Mouse (Mus musculus) embryonic facial prominence, embryonic 11.5 days (tissue): Measurements from ENCODE around the gene Hoxd12. TPM values are rescaled to one million over a fixed set of nuclear protein-coding genes. Genes with fewer than 3 reads are reported as not detected.
A peak's percentile ranks its signal among the peaks of the same experiment; 100 is the strongest.

Source experiments
- ATAC-seq: fragments of 200-750 bp; cut with Nextera tagmentation; replicated peaks from 2 replicates; pipeline ENCODE4 v1.8.0; 2017; ENCODE audit warnings: low read depth; ENCODE audit not compliant: insufficient number of reproducible peaks, low FRiP score, low TSS enrichment
- DNase-seq: peaks from one replicate; pipeline ENCODE4 v3.0.0-alpha.2; 2015; ENCODE audit warnings: low spot score
- H3K27ac ChIP-seq: fragments of 300-500 bp; sonication (generic); replicated peaks from 2 replicates; pipeline ENCODE4 v1.5.1; 2014; ENCODE audit warnings: mild to moderate bottlenecking, low read depth, low read length, control low read depth
- H3K27me3 ChIP-seq: fragments of 300-500 bp; sonication (generic); 2 replicates; pipeline ENCODE4 v1.6.1; 2014; ENCODE audit warnings: mild to moderate bottlenecking, low read length, moderate library complexity, mixed read lengths; ENCODE audit not compliant: control insufficient read depth, insufficient read depth
- H3K36me3 ChIP-seq: fragments of 300-500 bp; sonication (generic); replicated peaks from 2 replicates; pipeline ENCODE4 v1.6.1; 2014; ENCODE audit warnings: low read depth, mild to moderate bottlenecking, low read length, moderate library complexity, mixed read lengths; ENCODE audit not compliant: control insufficient read depth, insufficient read depth
- H3K4me1 ChIP-seq: fragments of 300-500 bp; sonication (generic); 2 replicates; pipeline ENCODE4 v1.6.1; 2014; ENCODE audit warnings: low read length, mixed read lengths; ENCODE audit not compliant: control insufficient read depth, insufficient read depth
- H3K4me2 ChIP-seq: fragments of 300-500 bp; sonication (generic); 2 replicates; pipeline ENCODE4 v1.6.1; 2014; ENCODE audit warnings: low read depth, mild to moderate bottlenecking, control low read depth, low read length, moderate library complexity
- H3K4me3 ChIP-seq: fragments of 300-500 bp; sonication (generic); 2 replicates; pipeline ENCODE4 v1.5.1; 2014; ENCODE audit warnings: low read depth, low read length, control low read depth
- H3K9ac ChIP-seq: fragments of 300-500 bp; sonication (generic); replicated peaks from 2 replicates; pipeline ENCODE4 v1.6.1; 2014; ENCODE audit warnings: mild to moderate bottlenecking, control low read depth, low read length
- H3K9me3 ChIP-seq: fragments of 300-500 bp; sonication (generic); replicated peaks from 2 replicates; pipeline ENCODE4 v1.6.1; 2016; ENCODE audit warnings: mild to moderate bottlenecking, low read length, inconsistent platforms, mixed read lengths; ENCODE audit not compliant: control insufficient read depth
- WGBS: fragments of 180-500 bp; shearing (Covaris S2); extraction: QIAGEN DNeasy Blood & Tissue Kit; methylation state at CpG from one replicate; pipeline ENCODE4 v1.1.7; 2014; 5-methylcytosine and 5-hydroxymethylcytosine counted together
- polyA plus RNA-seq: library from polyadenylated mRNA; unstranded; fragments of >200 nt; fragmentation: Nextera tagmentation; extraction: Ambion mirVana; gene quantifications from 2 replicates; pipeline ENCODE4 v1.2.1, GENCODE M21; 2014

Gene Hoxd12
- polyA plus RNA-seq, 1 experiment from 2014 or later: not detected

GRCm38 (mm10) chr2:74715504-74716241, 40.9 kb downstream of the Hoxd12 start:
- H3K4me3 ChIP-seq: no peak overlapping the region
- 2% methylated on average over 26 of the region's 26 CpGs for WGBS
- DNase-seq: peak; percentile 95
- H3K36me3 ChIP-seq: no peaks in the 10 kb centered on the region
- H3K4me1 ChIP-seq: 0 out of 2 replicates have a peak, but pooled peaks cover 2% of the 10 kb centered on the region
- no peak overlapping the region for H3K9ac ChIP-seq
- peak overlapping the region; percentile 34; the same call in 1 of the 2 replicates for H3K4me2 ChIP-seq
- peaks cover 75% of the 10 kb centered on the region for H3K27me3 ChIP-seq
- H3K27ac ChIP-seq: no peak overlapping the region
- ATAC-seq: peak; percentile 85; the same call in 1 of the 2 replicates
- no peaks in the 10 kb centered on the region for H3K9me3 ChIP-seq

- no peak overlapping the region for H3K27ac ChIP-seq
- H3K9me3 ChIP-seq: no peaks in the 10 kb centered on the region
- H3K9ac ChIP-seq: no peak overlapping the region
- no peak for ATAC-seq
- H3K27me3 ChIP-seq: peaks cover 83% of the 10 kb centered on the region
- no peak overlapping the region for H3K4me3 ChIP-seq
- 10% methylated on average over 2 of the region's 2 CpGs for WGBS
- no peak for DNase-seq
- no peak overlapping the region for H3K4me2 ChIP-seq
- no peaks in the 10 kb centered on the region for H3K4me1 ChIP-seq
- no peaks in the 10 kb centered on the region for H3K36me3 ChIP-seq
Measured at GRCm38 (mm10) chr2:74720384-74720783, 45.6 kb downstream of the Hoxd12 start.

- no peaks in the 10 kb centered on the region for H3K9me3 ChIP-seq
- peaks cover 85% of the 10 kb centered on the region for H3K27me3 ChIP-seq
- H3K4me3 ChIP-seq: no peak overlapping the region
- under 1% methylated on average over 5 of the region's 5 CpGs for WGBS
- no peaks in the 10 kb centered on the region for H3K4me1 ChIP-seq
- no peak overlapping the region for H3K9ac ChIP-seq
- H3K4me2 ChIP-seq: no peak overlapping the region
- DNase-seq (no peak), ATAC-seq (no peak)
- H3K27ac ChIP-seq: no peak overlapping the region
- H3K36me3 ChIP-seq: no peaks in the 10 kb centered on the region
Measured at GRCm38 (mm10) chr2:74720955-74721491, 46.2 kb downstream of the Hoxd12 start.

GRCm38 (mm10) chr2:74721882-74722281, 47.1 kb downstream of the Hoxd12 start:
- H3K27ac ChIP-seq: no peak overlapping the region
- H3K4me2 ChIP-seq: no peak overlapping the region
- no peaks in the 10 kb centered on the region for H3K4me1 ChIP-seq
- 3% methylated on average over 6 of the region's 6 CpGs for WGBS
- H3K4me3 ChIP-seq: no peak overlapping the region
- H3K36me3 ChIP-seq: no peaks in the 10 kb centered on the region
- no peaks in the 10 kb centered on the region for H3K9me3 ChIP-seq
- DNase-seq (no peak), ATAC-seq (no peak)
- H3K27me3 ChIP-seq: peaks cover 87% of the 10 kb centered on the region
- no peak overlapping the region for H3K9ac ChIP-seq

- H3K4me3 ChIP-seq: no peak overlapping the region
- H3K4me1 ChIP-seq: no peaks in the 10 kb centered on the region; the same call in none of the 2 replicates
- H3K9me3 ChIP-seq: no peaks in the 10 kb centered on the region
- peaks cover 91% of the 10 kb centered on the region for H3K27me3 ChIP-seq
- H3K27ac ChIP-seq: no peak overlapping the region
- 1% methylated on average over 8 of the region's 8 CpGs for WGBS
- no peak for DNase-seq
- no peak overlapping the region for H3K9ac ChIP-seq
- no peaks in the 10 kb centered on the region for H3K36me3 ChIP-seq
- ATAC-seq: no peak
- H3K4me2 ChIP-seq: no peak overlapping the region
Measured at GRCm38 (mm10) chr2:74722949-74723348, 48.1 kb downstream of the Hoxd12 start.

- WGBS: 8% methylated on average over 7 of the region's 7 CpGs
- peaks cover 97% of the 10 kb centered on the region for H3K27me3 ChIP-seq
- no peak overlapping the region for H3K9ac ChIP-seq
Measured at GRCm38 (mm10) chr2:74724244-74725015, 49.6 kb downstream of the Hoxd12 start.

GRCm38 (mm10) chr2:74725171-74725570, 50.4 kb downstream of the Hoxd12 start:
- no peak overlapping the region for H3K9ac ChIP-seq
- no peaks in the 10 kb centered on the region for H3K36me3 ChIP-seq
- no peak overlapping the region for H3K27ac ChIP-seq
- no peak overlapping the region for H3K4me2 ChIP-seq
- peaks cover 95% of the 10 kb centered on the region for H3K27me3 ChIP-seq
- ATAC-seq (no peak), DNase-seq (no peak)
- H3K4me3 ChIP-seq: no peak overlapping the region
- no peaks in the 10 kb centered on the region; the same call in none of the 2 replicates for H3K4me1 ChIP-seq
- WGBS: 2% methylated on average over 17 of the region's 17 CpGs
- no peaks in the 10 kb centered on the region for H3K9me3 ChIP-seq

More at GRCm38 (mm10) chr2:74724244-74725015, 49.6 kb downstream of the Hoxd12 start:
- H3K36me3 ChIP-seq: no peaks in the 10 kb centered on the region
- ATAC-seq (no peak), DNase-seq (no peak)
- no peaks in the 10 kb centered on the region; the same call in none of the 2 replicates for H3K4me1 ChIP-seq
- no peak overlapping the region for H3K27ac ChIP-seq
- H3K9me3 ChIP-seq: no peaks in the 10 kb centered on the region
- H3K4me3 ChIP-seq: no peak overlapping the region
- no peak overlapping the region for H3K4me2 ChIP-seq
